Mouse (Mus musculus) frontal cortex, postnatal 14 days (tissue): ENCODE data around the gene Hist1h2be.
A peak's percentile ranks its signal among the peaks of the same experiment; 100 is the strongest.
"Not testable (repeated sequence)": the region's sequence is repeated elsewhere in the genome, so short reads cannot be mapped to it uniquely, and the experiment has no call there.

Source experiments
- DNase-seq, 2 experiments: peaks; one replicate each; pipeline ENCODE4 v3.0.0; 2022; ENCODE audit warnings: low spot score in 2 of 2

Hist1h2be gene

GRCm38 (mm10) chr13:23573034-23573897, 47.7 kb downstream of the Hist1h2be start:
- not testable (repeated sequence) for DNase-seq

DNA sequence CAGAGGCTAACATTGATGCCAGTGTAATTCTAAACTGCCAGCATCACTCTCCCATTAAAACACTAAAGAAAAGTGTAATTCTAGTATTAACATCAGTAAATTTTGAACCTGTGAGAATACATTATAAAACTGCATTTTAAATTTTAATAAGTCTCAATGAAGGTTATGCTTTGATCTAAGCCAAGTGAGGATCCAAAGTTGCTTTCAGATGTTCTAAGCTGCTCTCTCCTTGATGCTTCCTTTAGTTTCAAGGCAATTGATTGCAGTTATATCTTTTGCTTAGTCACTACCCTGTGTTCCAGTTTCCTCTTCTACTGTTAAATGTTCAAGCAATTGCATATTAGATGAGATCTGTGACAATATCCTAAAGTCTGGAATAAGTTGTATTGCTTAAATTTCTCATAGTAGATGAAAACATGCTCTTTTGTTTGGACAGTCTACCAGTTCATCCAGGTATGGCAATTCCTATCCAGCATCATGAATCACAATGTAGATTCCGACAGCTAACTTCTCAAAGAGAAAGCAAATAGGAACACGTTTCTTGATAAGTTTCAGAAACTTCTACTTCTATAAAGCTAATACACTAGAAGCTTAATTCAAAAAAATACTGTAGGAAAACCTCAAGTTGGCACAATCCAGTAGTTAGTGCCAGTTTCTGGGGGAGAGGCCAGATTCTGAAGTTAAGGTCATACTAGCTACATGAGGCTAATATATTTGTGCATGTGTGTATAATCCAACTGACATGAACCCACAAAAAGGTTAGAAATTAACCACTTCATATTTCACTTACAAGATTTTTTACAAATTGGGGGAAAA, 48.5 kb downstream of the Hist1h2be start:
- no peak for DNase-seq

GRCm38 (mm10) chr13:23571504-23572217, 49.3 kb downstream of the Hist1h2be start:
- DNase-seq, result not testable (repeated sequence)

DNA sequence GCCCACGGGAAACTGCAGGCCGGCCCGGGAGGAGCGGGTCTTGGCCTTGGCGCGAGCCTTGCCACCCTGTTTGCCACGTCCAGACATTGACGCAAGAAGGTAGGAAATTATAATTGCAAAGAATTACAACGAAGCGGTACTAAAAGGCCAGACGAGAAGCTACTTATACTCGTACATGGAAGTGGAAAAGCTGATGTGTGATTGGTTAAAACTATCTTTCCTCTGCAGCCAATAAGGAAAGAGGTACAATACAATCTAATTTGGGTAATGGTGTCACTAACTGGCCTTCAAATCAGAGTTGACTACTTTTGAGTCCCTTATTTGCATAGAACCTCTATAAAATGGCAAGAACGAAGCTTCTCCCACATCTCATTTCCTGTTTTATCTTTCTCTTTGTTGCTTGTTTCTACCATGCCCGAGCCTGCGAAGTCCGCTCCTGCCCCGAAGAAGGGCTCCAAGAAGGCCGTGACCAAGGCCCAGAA, 49.9 kb downstream of the Hist1h2be start, which contains the start of the genes Hist1h2ae and Hist1h2bg:
TSS of gene Hist1h2ae (minus strand) at position 199 of the 482 bp plus-strand sequence.
TSS of gene Hist1h2bg (plus strand) at position 375 of the 482 bp plus-strand sequence.
- peak; percentile 64 to 67 for DNase-seq

DNA sequence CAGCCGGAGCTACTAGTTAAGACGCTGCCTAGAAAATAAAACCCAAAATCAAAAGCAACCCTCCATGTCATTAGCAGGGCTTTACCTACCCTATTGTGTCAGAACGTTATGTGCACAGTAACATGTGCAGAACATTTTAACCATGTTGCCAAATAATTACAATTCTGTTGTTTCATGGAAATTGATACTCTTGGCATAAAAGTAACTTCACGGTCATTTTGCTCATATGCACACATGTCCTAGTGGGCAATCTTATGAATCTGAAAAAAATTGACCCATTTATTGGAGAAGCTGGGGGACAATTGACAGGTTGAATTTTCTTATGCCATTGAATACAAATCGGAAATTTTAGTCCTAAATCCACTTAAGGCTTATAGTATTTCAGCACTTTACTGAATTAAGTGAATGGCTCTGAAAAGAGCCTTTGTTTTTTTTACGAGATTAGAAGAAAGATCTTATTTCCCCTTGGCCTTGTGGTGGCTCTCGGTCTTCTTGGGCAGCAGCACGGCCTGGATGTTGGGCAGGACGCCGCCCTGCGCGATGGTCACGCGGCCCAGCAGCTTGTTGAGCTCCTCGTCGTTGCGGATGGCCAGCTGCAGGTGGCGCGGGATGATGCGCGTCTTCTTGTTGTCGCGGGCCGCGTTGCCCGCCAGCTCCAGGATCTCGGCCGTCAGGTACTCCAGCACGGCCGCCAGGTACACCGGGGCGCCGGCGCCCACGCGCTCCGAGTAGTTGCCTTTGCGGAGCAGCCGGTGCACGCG, 50.5 kb downstream of the Hist1h2be start:
- not testable (repeated sequence) for DNase-seq

- no peak for DNase-seq
These were observed 56.4 kb downstream of the Hist1h2be start for GRCm38 (mm10) chr13:23564482-23564881.

GRCm38 (mm10) chr13:23562699-23563462, 58.0 kb downstream of the Hist1h2be start:
- no peak for DNase-seq

GRCm38 (mm10) chr13:23561883-23562659, 58.9 kb downstream of the Hist1h2be start, which contains the start of gene Hist1h3e:
Gene Hist1h3e, minus strand, starts transcription at chr13:23562369.
- peak; percentile 95 for DNase-seq

DNA sequence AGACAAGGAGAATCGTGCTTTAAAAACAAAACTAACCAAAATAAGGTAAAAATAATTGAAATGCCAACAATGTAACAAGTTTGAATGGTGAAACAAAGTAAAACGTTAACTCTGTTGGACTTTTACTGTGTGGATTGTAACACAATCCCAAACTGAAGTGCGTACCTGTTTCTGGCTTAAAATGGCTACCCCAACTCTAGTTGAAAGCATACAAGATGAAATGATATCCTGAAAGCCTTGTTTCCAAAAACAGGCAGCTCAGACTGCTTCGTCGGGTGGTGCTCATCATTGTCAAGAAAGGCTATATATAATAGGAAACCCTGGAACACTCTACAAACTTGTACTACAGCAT, 59.4 kb downstream of the Hist1h2be start:
- not testable (repeated sequence) for DNase-seq

DNA sequence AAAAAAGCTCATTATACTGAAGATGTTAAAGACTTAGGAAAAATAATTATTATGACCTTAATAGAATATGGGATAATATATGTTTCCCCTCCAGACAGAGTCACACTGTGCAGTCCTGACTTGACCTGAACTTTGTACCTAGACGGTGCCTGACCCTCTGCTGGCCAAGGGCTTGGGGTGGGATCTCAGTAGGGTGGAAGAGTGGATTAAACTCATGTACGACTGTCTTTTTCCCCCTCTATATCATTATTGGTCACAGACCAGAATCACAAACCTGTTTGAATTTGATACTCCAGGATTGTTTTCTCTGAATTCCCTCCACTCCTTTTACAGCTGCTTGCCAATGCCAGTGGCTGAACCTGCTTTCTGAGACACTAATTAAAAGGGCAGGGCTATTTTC, 60.2 kb downstream of the Hist1h2be start:
- not testable (repeated sequence) for DNase-seq

DNA sequence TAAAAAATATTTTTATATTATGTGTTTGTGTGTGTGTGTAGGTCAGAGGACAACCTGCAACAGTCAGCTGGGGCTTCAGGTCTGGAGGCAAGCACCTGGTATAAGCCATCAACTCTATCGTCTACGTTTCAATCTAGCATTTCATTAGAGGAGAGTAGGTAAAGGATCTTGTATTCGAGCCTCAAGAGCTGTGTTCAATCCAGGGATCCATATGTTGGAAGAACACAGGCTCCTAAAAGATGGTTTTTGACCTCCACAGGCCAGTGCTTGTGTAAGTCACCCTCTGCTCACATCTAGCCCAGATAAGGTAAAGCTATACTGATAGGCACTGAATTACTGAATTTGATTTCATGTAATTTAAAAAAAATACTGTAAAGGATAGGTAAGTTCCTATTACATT, 64.0 kb downstream of the Hist1h2be start:
- no peak for DNase-seq

- DNase-seq, result peak; percentile 35 to 40
These were observed 65.0 kb downstream of the Hist1h2be start for GRCm38 (mm10) chr13:23555839-23556416.

GRCm38 (mm10) chr13:23554925-23555838, 65.7 kb downstream of the Hist1h2be start:
- peak; percentile 71 to 72 for DNase-seq

DNA sequence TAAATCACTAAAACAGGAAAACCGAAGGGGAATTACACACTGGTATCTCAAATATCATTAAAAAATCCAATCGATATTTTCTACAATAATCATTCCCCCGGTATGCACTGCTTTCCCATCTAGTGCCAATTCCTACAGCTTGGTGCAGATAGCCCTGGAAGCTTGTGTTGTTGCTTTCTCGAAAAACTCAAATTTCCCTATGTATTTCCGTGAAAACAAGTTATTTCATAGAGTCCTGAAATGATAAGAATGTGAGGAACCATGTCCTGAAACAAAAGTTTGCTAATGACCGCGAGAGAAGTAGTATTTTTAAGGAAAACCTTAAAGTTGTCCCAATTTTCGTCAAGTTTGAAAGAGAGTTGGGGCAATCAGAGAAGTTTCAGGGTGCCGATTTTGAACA, 66.5 kb downstream of the Hist1h2be start:
- no peak for DNase-seq

- DNase-seq, result no peak
These were observed 68.0 kb downstream of the Hist1h2be start, which contains the start of gene Hist1h1d for GRCm38 (mm10) chr13:23552962-23553361. Gene Hist1h1d, plus strand, starts transcription at chr13:23553262.

DNA sequence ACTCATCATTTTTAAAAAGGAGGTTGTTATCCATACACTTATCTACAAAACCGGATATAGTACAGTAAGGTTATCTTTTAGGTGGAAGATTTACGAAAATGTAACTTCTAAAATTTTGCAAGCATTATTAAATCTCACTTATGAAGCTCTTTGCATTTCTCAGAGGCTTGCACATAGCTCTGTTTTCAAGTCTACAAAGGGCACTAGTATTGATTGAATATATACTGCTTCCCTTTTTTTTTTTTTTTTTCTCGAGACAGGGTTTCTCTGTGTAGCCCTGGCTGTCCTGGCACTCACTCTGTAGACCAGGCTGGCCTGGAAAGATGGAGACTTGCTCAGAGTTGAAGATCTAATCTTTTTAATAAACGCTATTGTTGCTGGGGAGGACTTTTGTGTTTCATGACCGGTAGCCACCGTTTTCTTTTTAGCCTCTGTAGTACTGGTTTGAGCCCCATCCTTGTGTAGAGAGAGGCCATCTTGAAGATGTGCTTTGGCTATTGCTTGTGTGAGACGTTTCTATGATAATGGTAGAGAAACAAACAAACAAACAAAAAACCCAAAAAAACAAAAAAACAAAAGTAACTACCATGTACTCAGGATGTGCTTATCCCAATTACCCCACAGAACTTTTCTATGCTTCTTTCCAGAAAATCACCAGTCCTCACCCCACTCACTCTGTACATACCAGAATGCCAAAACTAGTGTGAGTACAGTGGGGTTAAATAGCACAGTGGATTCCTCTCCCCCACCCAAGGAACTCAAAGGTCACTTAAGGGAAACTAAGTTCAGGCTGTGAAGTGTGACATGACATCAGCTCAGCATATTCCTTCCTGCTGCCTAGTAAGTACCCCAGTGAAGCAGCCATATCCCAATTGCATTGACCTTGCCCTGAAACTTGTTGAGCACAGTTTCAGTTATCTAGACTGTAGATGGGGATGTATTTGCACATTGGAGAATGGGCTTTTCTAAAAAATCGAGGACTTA, 68.7 kb downstream of the Hist1h2be start:
- DNase-seq, result no peak
